Mouse (Mus musculus) liver, embryonic 14.5 days (tissue): ENCODE data around the gene Mtus2. TPM values are rescaled to one million over a fixed set of nuclear protein-coding genes. Genes with fewer than 3 reads are reported as not detected.

Experiments
- ATAC-seq: fragments of 200-750 bp; cut with Nextera tagmentation; 2 replicates; pipeline ENCODE4 v1.8.0; 2017; ENCODE audit warnings: moderate number of reproducible peaks, mild to moderate bottlenecking, moderate library complexity; ENCODE audit not compliant: insufficient read depth
- DNase-seq, 3 experiments: peaks; one replicate each; pipeline ENCODE4 v3.0.0-alpha.2; 2012 to 2013; ENCODE audit warnings: low read depth in 3 of 3, low spot score in 3 of 3
- H3K27ac ChIP-seq: fragments of 300-500 bp; sonication (generic); 2 replicates; pipeline ENCODE4 v1.5.1; 2014; ENCODE audit warnings: moderate library complexity, mild to moderate bottlenecking, control low read depth, inconsistent platforms
- H3K27me3 ChIP-seq: fragments of 300-500 bp; sonication (generic); 2 replicates; pipeline ENCODE4 v1.6.1; 2014; ENCODE audit warnings: mild to moderate bottlenecking, low read length, moderate library complexity; ENCODE audit not compliant: control insufficient read depth, insufficient read depth
- H3K36me3 ChIP-seq: fragments of 300-500 bp; sonication (generic); replicated peaks from 2 replicates; pipeline ENCODE4 v1.6.1; 2014; ENCODE audit warnings: low read depth; ENCODE audit not compliant: control insufficient read depth, insufficient read depth
- H3K4me1 ChIP-seq, 2 experiments: fragments of 200-500 bp in 1 of 2; fragments of 300-500 bp in 1 of 2; sonication (generic) in 1 of 2; replicated peaks; 2 replicates each; pipeline ENCODE4 v1.6.1; 2012 to 2014; ENCODE audit warnings: antibody characterized with exemption in 1 of 2, inconsistent platforms in 1 of 2, low read length in 1 of 2; ENCODE audit not compliant: control insufficient read depth in 2 of 2, insufficient read depth in 2 of 2
- H3K4me2 ChIP-seq: fragments of 300-500 bp; sonication (generic); 2 replicates; pipeline ENCODE4 v1.6.1; 2014; ENCODE audit warnings: low read depth, mild to moderate bottlenecking, control low read depth, moderate library complexity
- H3K4me3 ChIP-seq, 2 experiments: fragments of 200-500 bp in 1 of 2; fragments of 300-500 bp in 1 of 2; sonication (generic) in 1 of 2; 2 replicates each; pipeline ENCODE4 v1.5.1; 2012 to 2014; ENCODE audit warnings: low read depth in 2 of 2, low read length in 2 of 2, mild to moderate bottlenecking in 2 of 2, control low read depth in 1 of 2, inconsistent platforms in 1 of 2, moderate library complexity in 1 of 2; ENCODE audit not compliant: insufficient read depth in 1 of 2
- H3K9ac ChIP-seq: fragments of 300-500 bp; sonication (generic); replicated peaks from 2 replicates; pipeline ENCODE4 v1.6.1; 2014; ENCODE audit warnings: mild to moderate bottlenecking, control low read depth, moderate library complexity
- H3K9me3 ChIP-seq: fragments of 300-500 bp; sonication (generic); 2 replicates; pipeline ENCODE4 v1.6.1; 2016; ENCODE audit warnings: low read length, mixed read lengths; ENCODE audit not compliant: control insufficient read depth
- CTCF ChIP-seq: IDR thresholded peaks from 2 replicates; pipeline ENCODE4 v1.5.1; 2016; ENCODE audit warnings: antibody characterized with exemption, low read depth, control low read depth
- EP300 ChIP-seq: IDR thresholded peaks from 2 replicates; pipeline ENCODE4 v1.6.1; 2016; ENCODE audit warnings: antibody characterized with exemption, low read depth
- WGBS: fragments of 180-500 bp; shearing (Covaris S2); extraction: QIAGEN DNeasy Blood & Tissue Kit; methylation state at CpG from one replicate; pipeline ENCODE4 v1.1.7; 2014; ENCODE audit not compliant: insufficient replicate concordance; 5-methylcytosine and 5-hydroxymethylcytosine counted together
- polyA plus RNA-seq, 2 experiments: library from polyadenylated mRNA; depleted of rRNA in 1 of 2; stranded (reverse) in 1 of 2; unstranded in 1 of 2; fragments of >200 nt; fragmentation: Nextera tagmentation in 1 of 2; extraction: Ambion mirVana in 1 of 2; gene quantifications; 2 replicates each; pipeline versions ENCODE4 v1.2.1 to v1.2.3; 2012 to 2014

The Mtus2 gene
- polyA plus RNA-seq, 2 experiments = 0.48 to 0.80 TPM

DNA sequence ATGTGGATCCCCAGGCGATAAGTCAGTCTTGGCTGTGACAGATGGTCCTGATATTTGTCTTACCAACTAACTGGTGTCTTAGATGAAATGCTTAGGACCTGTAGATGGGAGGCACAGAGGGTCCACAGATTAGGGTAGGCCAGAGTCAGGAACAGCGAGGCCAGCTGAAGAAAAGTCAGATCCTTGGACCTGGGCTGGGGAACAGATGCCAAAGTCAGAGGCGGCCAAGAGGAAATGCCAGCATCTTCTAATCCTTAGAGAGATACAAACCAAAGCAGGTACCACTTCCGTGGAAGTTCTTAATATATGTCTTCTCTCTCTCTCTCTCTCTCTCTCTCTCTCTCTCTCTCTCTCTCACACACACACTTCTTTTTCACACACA is 96.5 kb downstream of the Mtus2 start:
- 55% methylated on average over 4 of the region's 4 CpGs for WGBS
- DNase-seq (no peak), ATAC-seq (no peak)

DNA sequence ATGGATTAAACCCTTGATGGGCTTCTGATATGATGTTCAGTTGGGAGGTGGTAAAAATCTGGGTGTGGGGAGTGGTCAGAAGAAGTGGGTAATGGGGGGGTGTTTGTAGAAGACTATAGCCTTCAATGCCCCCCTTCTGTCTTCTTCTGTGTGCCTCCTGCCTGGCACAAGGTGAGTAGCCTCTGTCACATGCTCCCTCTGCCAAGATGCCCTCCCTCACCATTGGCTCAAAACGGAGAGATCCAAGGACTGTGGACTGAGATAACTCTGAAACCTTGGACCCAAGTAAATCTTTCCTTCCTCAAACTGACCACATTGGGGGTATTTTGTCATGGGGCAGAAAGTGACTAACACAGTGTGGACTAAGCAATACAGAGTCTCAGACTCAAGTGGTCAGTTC is 99.7 kb downstream of the Mtus2 start:
- no peaks in the 10 kb centered on the region for H3K27me3 ChIP-seq
- no peak for ATAC-seq

More for the DNA sequence above, 96.5 kb downstream of the Mtus2 start:
- H3K9ac ChIP-seq = no peak overlapping the region
- no peaks in the 10 kb centered on the region for H3K27me3 ChIP-seq
- no peaks in the 10 kb centered on the region for H3K9me3 ChIP-seq
- H3K4me1 ChIP-seq = no peaks in the 10 kb centered on the region
- TF ChIP-seq CTCF (no peak), EP300 (no peak)
- H3K4me3 ChIP-seq = no peak overlapping the region
- no peak overlapping the region for H3K4me2 ChIP-seq
- no peak overlapping the region for H3K27ac ChIP-seq
- no peaks in the 10 kb centered on the region for H3K36me3 ChIP-seq

GRCm38 (mm10) chr5:148057433-148057832 is 100.3 kb downstream of the Mtus2 start:
- 47% methylated on average over 3 of the region's 3 CpGs for WGBS
- no peak overlapping the region for H3K27ac ChIP-seq
- TF ChIP-seq EP300 (no peak), CTCF (no peak)
- no peak for ATAC-seq
- no peak overlapping the region for H3K4me2 ChIP-seq
- no peaks in the 10 kb centered on the region for H3K4me1 ChIP-seq
- no peaks in the 10 kb centered on the region for H3K27me3 ChIP-seq
- no peak overlapping the region for H3K4me3 ChIP-seq
- no peak for DNase-seq
- no peaks in the 10 kb centered on the region for H3K36me3 ChIP-seq
- H3K9ac ChIP-seq = no peak overlapping the region
- 0 out of 2 replicates have a peak, but pooled peaks cover 2% of the 10 kb centered on the region for H3K9me3 ChIP-seq

More for the DNA sequence above, 99.7 kb downstream of the Mtus2 start:
- 48% methylated on average over 1 of the region's 1 CpGs for WGBS
- Histone ChIP-seq H3K4me2 (no peak overlapping the region), H3K27ac (no peak overlapping the region), H3K36me3 (no peaks in the 10 kb centered on the region), H3K9ac (no peak overlapping the region), H3K9me3 (0 out of 2 replicates have a peak, but pooled peaks cover 2% of the 10 kb centered on the region), H3K4me1 (no peaks in the 10 kb centered on the region), H3K4me3 (no peak overlapping the region)
- no peak for TF ChIP-seq CTCF
- no peak for TF ChIP-seq EP300
- DNase-seq = no peak

DNA sequence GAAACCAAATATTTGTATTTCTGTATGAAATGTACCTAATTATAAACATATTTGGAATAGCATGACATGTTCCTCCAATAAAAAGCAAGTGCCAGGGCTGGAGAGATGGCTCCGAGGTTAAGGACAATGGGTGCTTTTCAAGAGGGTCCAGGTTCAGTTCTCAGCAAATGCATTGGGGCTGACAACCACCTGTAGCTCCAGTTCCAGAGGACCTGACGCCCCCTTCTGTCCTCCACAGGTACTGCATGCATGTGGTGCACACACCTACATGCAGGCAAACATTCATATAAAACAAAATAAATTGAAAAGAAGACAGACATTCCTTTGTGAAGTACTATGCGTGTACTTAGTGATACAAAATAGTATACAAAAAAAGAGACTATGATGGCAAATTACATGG is 102.2 kb downstream of the Mtus2 start:
- DNase-seq = no peak
- 41% methylated on average over 3 of the region's 3 CpGs for WGBS
- Histone ChIP-seq H3K36me3 (no peaks in the 10 kb centered on the region), H3K4me1 (no peaks in the 10 kb centered on the region), H3K9me3 (0 out of 2 replicates have a peak, but pooled peaks cover 2% of the 10 kb centered on the region), H3K27ac (no peak overlapping the region), H3K9ac (no peak overlapping the region), H3K4me2 (no peak overlapping the region), H3K4me3 (no peak overlapping the region), H3K27me3 (no peaks in the 10 kb centered on the region)
- TF ChIP-seq EP300 = no peak
- no peak for TF ChIP-seq CTCF
- no peak for ATAC-seq

DNA sequence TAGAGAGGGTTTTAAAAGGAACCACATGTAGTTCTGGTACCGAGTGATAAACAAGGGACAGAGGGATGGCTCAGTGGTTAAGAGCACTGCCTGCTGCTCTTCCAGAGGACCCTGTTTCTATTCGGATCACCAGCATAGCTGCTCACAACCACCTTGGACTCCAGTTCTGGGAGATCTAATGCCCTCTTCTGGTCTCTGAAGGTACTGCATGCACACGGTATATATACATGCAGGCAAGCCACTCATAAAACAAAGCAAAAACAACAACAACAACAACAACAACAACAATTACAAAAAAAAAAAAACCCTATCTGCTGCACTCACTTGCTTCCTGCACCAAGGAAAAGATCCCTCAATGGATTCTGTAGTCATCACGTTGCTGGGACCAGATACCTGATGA is 104.7 kb downstream of the Mtus2 start:
- no peaks in the 10 kb centered on the region for H3K36me3 ChIP-seq
- TF ChIP-seq EP300 (no peak), CTCF (peak; percentile 20; the same call in 1 of the 2 replicates)
- no peak overlapping the region for H3K27ac ChIP-seq
- H3K9me3 ChIP-seq = 0 out of 2 replicates have a peak, but pooled peaks cover 2% of the 10 kb centered on the region
- DNase-seq = no peak
- WGBS = 62% methylated on average over 4 of the region's 4 CpGs
- no peak for ATAC-seq
- H3K27me3 ChIP-seq = no peaks in the 10 kb centered on the region
- H3K4me3 ChIP-seq = no peak overlapping the region
- H3K4me1 ChIP-seq = no peaks in the 10 kb centered on the region
- no peak overlapping the region for H3K4me2 ChIP-seq
- no peak overlapping the region for H3K9ac ChIP-seq
